Mouse (Mus musculus) embryonic facial prominence, embryonic 14.5 days (tissue): ENCODE data around the gene Fam171a1. TPM values are rescaled to one million over a fixed set of nuclear protein-coding genes. Genes with fewer than 3 reads are reported as not detected.

Experiments used
- ATAC-seq: fragments of 200-750 bp; cut with Nextera tagmentation; 2 replicates; pipeline ENCODE4 v1.8.0; 2017; ENCODE audit warnings: low read depth, moderate number of reproducible peaks, moderate TSS enrichment
- DNase-seq: peaks from one replicate; pipeline ENCODE4 v3.0.0-alpha.2; 2015; ENCODE audit warnings: low spot score
- H3K27ac ChIP-seq: fragments of 300-500 bp; sonication (generic); replicated peaks from 2 replicates; pipeline ENCODE4 v1.5.1; 2014; ENCODE audit warnings: low read depth, mild to moderate bottlenecking, low read length, moderate library complexity
- H3K27me3 ChIP-seq: fragments of 300-500 bp; sonication (generic); replicated peaks from 2 replicates; pipeline ENCODE4 v1.6.1; 2014; ENCODE audit warnings: low read length; ENCODE audit not compliant: control insufficient read depth, insufficient read depth
- H3K36me3 ChIP-seq: fragments of 300-500 bp; sonication (generic); 2 replicates; pipeline ENCODE4 v1.6.1; 2014; ENCODE audit warnings: low read length, mixed read lengths; ENCODE audit not compliant: control insufficient read depth, insufficient read depth
- H3K4me1 ChIP-seq: fragments of 300-500 bp; sonication (generic); 2 replicates; pipeline ENCODE4 v1.6.1; 2014; ENCODE audit warnings: antibody characterized with exemption, low read length; ENCODE audit not compliant: control insufficient read depth, insufficient read depth
- H3K4me2 ChIP-seq: fragments of 300-500 bp; sonication (generic); 2 replicates; pipeline ENCODE4 v1.6.1; 2014; ENCODE audit warnings: low read depth, mild to moderate bottlenecking, low read length, moderate library complexity, mixed read lengths
- H3K4me3 ChIP-seq: fragments of 300-500 bp; sonication (generic); 2 replicates; pipeline ENCODE4 v1.5.1; 2014; ENCODE audit warnings: low read depth, mild to moderate bottlenecking, low read length
- H3K9ac ChIP-seq: fragments of 300-500 bp; sonication (generic); 2 replicates; pipeline ENCODE4 v1.6.1; 2014; ENCODE audit warnings: low read depth, mild to moderate bottlenecking, low read length, moderate library complexity, mixed read lengths
- H3K9me3 ChIP-seq: fragments of 300-500 bp; sonication (generic); 2 replicates; pipeline ENCODE4 v1.6.1; 2016; ENCODE audit warnings: low read length; ENCODE audit not compliant: control insufficient read depth
- WGBS: fragments of 180-500 bp; shearing (Covaris S2); extraction: QIAGEN DNeasy Blood & Tissue Kit; methylation state at CpG from one replicate; pipeline ENCODE4 v1.1.7; 2014; 5-methylcytosine and 5-hydroxymethylcytosine counted together
- polyA plus RNA-seq: library from polyadenylated mRNA; unstranded; fragments of >200 nt; fragmentation: Nextera tagmentation; extraction: Ambion mirVana; gene quantifications from 2 replicates; pipeline ENCODE4 v1.2.1, GENCODE M21; 2014

The Fam171a1 gene
- polyA plus RNA-seq, 1 experiment from 2014 or later, result 31.2 TPM

- Histone ChIP-seq H3K9ac (no peak overlapping the region), H3K9me3 (no peaks in the 10 kb centered on the region), H3K4me2 (no peak overlapping the region), H3K4me1 (peaks cover 6% of the 10 kb centered on the region; the same call in 1 of the 2 replicates), H3K4me3 (no peak overlapping the region), H3K36me3 (no peaks in the 10 kb centered on the region), H3K27me3 (no peaks in the 10 kb centered on the region), H3K27ac (no peak overlapping the region)
- 84% methylated on average over 4 of the region's 4 CpGs for WGBS
- ATAC-seq (no peak), DNase-seq (no peak)
These were observed 27.8 kb downstream of the Fam171a1 start for GRCm38 (mm10) chr2:3141804-3142203.

GRCm38 (mm10) chr2:3144291-3144690 is 30.3 kb downstream of the Fam171a1 start:
- DNase-seq, result no peak
- Histone ChIP-seq H3K9ac (no peak overlapping the region), H3K27ac (no peak overlapping the region), H3K4me2 (no peak overlapping the region), H3K4me3 (no peak overlapping the region), H3K9me3 (no peaks in the 10 kb centered on the region), H3K4me1 (peaks cover 4% of the 10 kb centered on the region; the same call in 1 of the 2 replicates), H3K36me3 (no peaks in the 10 kb centered on the region), H3K27me3 (no peaks in the 10 kb centered on the region)
- 92% methylated on average over 5 of the region's 5 CpGs for WGBS
- ATAC-seq, result no peak

DNA sequence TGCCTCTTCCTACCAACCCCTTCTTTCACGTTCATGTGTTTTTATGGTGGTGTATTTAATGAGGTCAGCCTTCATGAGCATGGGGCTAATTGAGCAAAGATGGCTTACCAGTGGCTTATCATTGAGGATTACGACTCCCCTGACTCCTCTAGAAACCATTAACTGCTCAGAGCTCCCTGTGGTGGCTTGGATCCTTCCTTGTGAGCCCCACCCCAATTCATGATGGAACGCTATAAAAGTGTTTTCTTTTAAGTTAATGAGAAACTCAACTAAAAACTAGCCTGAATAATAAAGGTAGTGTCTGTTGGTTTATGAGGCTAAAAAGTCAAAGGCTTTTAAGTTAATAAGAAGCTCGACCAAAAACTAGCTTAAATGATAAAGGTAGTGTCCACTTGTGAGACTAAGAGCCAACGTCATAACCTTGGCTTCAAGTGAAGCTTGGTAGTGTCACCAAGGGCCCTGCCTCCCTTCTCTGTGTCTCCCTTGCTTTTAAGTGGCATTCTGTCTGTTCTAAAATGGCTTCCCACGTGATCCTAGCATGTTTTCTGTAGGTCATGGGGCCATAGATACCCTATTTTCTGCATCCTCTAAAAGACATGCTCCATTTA is 33.6 kb downstream of the Fam171a1 start:
- no peak overlapping the region for H3K27ac ChIP-seq
- no peak overlapping the region for H3K4me2 ChIP-seq
- no peak for ATAC-seq
- H3K27me3 ChIP-seq, result no peaks in the 10 kb centered on the region
- H3K4me3 ChIP-seq, result no peak overlapping the region
- WGBS, result 85% methylated on average over 6 of the region's 6 CpGs
- no peak for DNase-seq
- H3K4me1 ChIP-seq, result no peaks in the 10 kb centered on the region
- H3K36me3 ChIP-seq, result no peaks in the 10 kb centered on the region
- H3K9ac ChIP-seq, result no peak overlapping the region
- H3K9me3 ChIP-seq, result no peaks in the 10 kb centered on the region

- WGBS, result 92% methylated on average over 8 of the region's 8 CpGs
- H3K9ac ChIP-seq, result no peak overlapping the region
- no peaks in the 10 kb centered on the region for H3K36me3 ChIP-seq
- 0 out of 2 replicates have a peak, but pooled peaks cover 4% of the 10 kb centered on the region for H3K4me1 ChIP-seq
- no peak for ATAC-seq
- H3K9me3 ChIP-seq, result no peaks in the 10 kb centered on the region
- no peak overlapping the region for H3K4me3 ChIP-seq
- no peak overlapping the region for H3K4me2 ChIP-seq
- no peaks in the 10 kb centered on the region for H3K27me3 ChIP-seq
- DNase-seq, result no peak
- no peak overlapping the region for H3K27ac ChIP-seq
These were observed 34.7 kb downstream of the Fam171a1 start for GRCm38 (mm10) chr2:3148731-3149130.

DNA sequence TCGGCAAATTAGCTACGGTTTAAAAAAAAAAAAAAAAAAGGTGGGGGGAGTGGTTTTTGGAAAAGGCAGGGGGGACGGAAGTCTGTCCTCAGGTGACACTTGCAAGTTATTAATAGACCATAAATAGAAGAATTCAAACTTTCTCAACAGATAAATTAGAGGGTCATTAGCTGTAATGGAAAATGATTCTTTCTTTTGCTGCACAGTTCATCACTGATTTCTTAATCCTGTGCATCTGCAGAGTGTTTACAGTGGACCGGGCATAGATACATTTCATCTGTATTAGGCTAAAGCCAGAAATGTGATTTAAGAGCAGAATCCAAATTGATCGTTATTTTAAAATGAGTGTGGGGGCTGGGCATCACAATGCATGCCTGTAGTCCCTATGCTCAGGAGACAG is 36.3 kb downstream of the Fam171a1 start:
- Histone ChIP-seq H3K4me2 (no peak overlapping the region), H3K4me3 (no peak overlapping the region), H3K4me1 (peaks cover 6% of the 10 kb centered on the region; the same call in 1 of the 2 replicates), H3K27ac (no peak overlapping the region), H3K9ac (no peak overlapping the region), H3K9me3 (no peaks in the 10 kb centered on the region), H3K36me3 (no peaks in the 10 kb centered on the region), H3K27me3 (no peaks in the 10 kb centered on the region)
- ATAC-seq (no peak), DNase-seq (no peak)
- WGBS, result 62% methylated on average over 5 of the region's 5 CpGs

DNA sequence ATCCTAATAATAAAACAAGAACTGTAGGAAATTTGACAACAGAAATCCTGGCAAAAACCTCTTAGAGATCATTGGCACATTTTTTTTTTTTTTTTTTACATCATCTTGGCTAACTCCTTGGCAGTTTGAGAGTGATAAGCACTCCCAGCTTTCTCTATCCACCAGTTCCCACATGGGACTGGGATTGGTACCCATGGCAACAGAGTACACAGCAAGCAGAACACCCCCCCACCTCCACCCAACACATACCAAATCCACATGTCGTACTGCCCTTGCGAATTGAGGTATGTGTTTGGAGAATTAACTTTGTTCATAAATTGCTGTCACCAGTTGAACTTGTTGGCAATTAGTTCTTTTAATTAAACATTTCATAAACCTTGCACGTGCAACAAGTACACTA is 37.3 kb downstream of the Fam171a1 start:
- ATAC-seq (0 out of 2 replicates have a peak, but pooled peaks have one; percentile 58), DNase-seq (no peak)
- Histone ChIP-seq H3K4me2 (no peak overlapping the region), H3K27me3 (no peaks in the 10 kb centered on the region), H3K4me1 (peaks cover 9% of the 10 kb centered on the region; the same call in 1 of the 2 replicates), H3K4me3 (no peak overlapping the region), H3K36me3 (no peaks in the 10 kb centered on the region), H3K9me3 (no peaks in the 10 kb centered on the region), H3K27ac (no peak overlapping the region), H3K9ac (no peak overlapping the region)
- WGBS, result 73% methylated on average over 3 of the region's 3 CpGs

DNA sequence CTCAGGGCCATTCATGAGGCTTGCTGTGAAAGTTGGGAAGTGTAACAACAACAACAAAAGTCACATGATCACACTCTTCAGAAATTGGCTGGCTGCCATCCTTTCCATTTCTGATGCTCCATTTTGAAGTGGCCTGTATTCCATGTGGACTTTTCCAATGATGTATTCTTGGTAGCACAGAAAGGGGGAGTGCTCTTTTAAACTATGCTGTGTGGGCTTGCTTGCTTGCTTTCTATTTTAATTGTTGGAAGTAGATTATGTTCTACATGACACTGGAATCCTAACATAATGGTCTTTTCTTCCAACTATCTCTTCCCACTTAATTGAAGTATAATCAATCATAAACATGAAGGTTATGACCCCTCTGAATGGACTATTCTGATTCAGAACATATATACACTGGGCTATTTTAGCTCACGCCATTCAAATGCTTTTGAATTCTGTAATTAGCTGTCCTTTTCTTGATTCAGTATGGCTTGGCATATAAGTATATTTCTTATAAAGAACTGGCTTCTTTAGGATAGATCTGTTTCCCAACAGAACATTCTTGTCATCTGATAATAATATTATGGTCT is 40.2 kb downstream of the Fam171a1 start:
- Histone ChIP-seq H3K9me3 (no peaks in the 10 kb centered on the region), H3K9ac (no peak overlapping the region), H3K4me3 (no peak overlapping the region), H3K27ac (no peak overlapping the region), H3K27me3 (no peaks in the 10 kb centered on the region), H3K36me3 (no peaks in the 10 kb centered on the region), H3K4me2 (no peak overlapping the region), H3K4me1 (peaks cover 19% of the 10 kb centered on the region)
- WGBS, result 73% methylated on average over 1 of the region's 1 CpGs
- no peak for DNase-seq
- ATAC-seq, result no peak

DNA sequence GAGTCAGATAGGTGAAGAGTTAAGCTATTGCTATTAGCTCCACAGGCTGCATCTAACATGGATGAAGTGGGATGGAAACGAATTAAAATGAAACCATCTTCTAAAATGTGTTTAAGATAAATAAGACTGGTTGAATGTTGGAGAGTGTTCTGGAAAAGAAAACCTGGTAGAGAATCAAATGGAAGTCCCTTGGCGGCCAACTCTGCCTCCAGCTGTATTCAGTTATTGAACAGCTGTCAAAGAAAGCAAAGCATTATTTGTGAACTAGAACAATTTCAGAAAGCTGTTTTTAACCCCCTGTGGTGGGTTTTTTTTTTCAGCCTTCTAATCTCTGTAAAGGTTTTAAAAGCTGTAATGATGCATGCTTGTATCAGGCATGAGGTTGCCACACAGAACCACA is 41.0 kb downstream of the Fam171a1 start:
- ATAC-seq (no peak), DNase-seq (peak; percentile 53)
- Histone ChIP-seq H3K9me3 (no peaks in the 10 kb centered on the region), H3K4me1 (peaks cover 19% of the 10 kb centered on the region), H3K27ac (no peak overlapping the region), H3K4me2 (no peak overlapping the region), H3K27me3 (no peaks in the 10 kb centered on the region), H3K36me3 (no peaks in the 10 kb centered on the region), H3K9ac (no peak overlapping the region), H3K4me3 (no peak overlapping the region)
- 39% methylated on average over 2 of the region's 2 CpGs for WGBS

GRCm38 (mm10) chr2:3157030-3157429 is 43.0 kb downstream of the Fam171a1 start:
- DNase-seq, result no peak
- WGBS, result 90% methylated on average over 3 of the region's 3 CpGs
- H3K4me3 ChIP-seq, result no peak overlapping the region
- no peaks in the 10 kb centered on the region for H3K27me3 ChIP-seq
- no peak for ATAC-seq
- H3K9me3 ChIP-seq, result no peaks in the 10 kb centered on the region
- no peak overlapping the region for H3K27ac ChIP-seq
- no peaks in the 10 kb centered on the region for H3K36me3 ChIP-seq
- H3K9ac ChIP-seq, result no peak overlapping the region
- no peak overlapping the region for H3K4me2 ChIP-seq
- peaks cover 24% of the 10 kb centered on the region for H3K4me1 ChIP-seq
